Mouse (Mus musculus): Measurements from ENCODE around the gene Cd300ld5. TPM values are rescaled to one million over a fixed set of nuclear protein-coding genes. Genes with fewer than 3 reads are reported as not detected.

The Cd300ld5 gene
- 10 to 100 TPM in 1 of 2 experiments, 1 to 10 TPM in 1; 6.9 to 14.7 TPM for total RNA-seq (2023)

GRCm38 (mm10) chr11:115037669-115038068 is at the start of gene Cd300ld5:
Gene Cd300ld5 (minus strand): TSS chr11:115037769.

GRCm38 (mm10) chr11:115062077-115062476 is 24.5 kb upstream of the Cd300ld5 start, which contains the start of gene Cd300e:
Gene Cd300e (minus strand): TSS chr11:115062177.

GRCm38 (mm10) chr11:115048259-115048658 is 10.7 kb upstream of the Cd300ld5 start, which contains the start of gene Cd300ld3:
Gene Cd300ld3 (minus strand): TSS chr11:115048409.

GRCm38 (mm10) chr11:115026912-115027311 is 10.7 kb downstream of the Cd300ld5 start, which contains the start of gene Cd300ld4:
Gene Cd300ld4 (minus strand): TSS chr11:115027012.

GRCm38 (mm10) chr11:115016093-115016492 is 21.5 kb downstream of the Cd300ld5 start, which contains the start of gene Cd300ld2:
Gene Cd300ld2 (minus strand): TSS chr11:115016193.

DNA sequence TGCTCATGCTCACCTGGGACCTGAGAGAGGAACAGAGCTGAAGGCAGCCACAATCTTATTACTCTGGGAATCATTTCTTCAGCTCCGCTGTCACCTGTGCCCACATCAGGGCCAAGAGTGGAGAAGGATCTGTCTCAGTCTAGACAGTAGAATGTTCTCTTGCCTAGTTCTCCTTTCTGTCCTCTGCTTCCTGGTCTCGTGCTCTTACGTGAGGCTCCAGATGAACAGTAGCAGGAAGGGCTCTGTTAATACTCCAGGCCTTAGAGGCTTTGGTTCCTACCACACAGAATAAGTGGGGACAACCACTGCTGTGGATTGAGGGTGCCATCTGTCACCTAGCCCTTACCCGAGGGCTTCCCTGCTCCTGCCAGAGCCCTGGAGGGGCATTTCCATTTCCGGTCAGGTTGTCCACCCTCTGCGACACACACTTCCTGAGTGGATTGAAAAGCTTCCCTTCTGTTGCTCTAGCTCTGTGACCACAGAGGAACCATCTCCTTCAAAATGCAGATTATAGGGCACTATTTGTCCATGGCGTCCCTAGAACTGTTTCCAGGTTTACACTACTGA is 36.0 kb downstream of the Cd300ld5 start, which contains the start of gene Cd300c2:
Cd300c2 (minus strand) TSS at position 407 of the 567 bp plus-strand sequence.

DNA sequence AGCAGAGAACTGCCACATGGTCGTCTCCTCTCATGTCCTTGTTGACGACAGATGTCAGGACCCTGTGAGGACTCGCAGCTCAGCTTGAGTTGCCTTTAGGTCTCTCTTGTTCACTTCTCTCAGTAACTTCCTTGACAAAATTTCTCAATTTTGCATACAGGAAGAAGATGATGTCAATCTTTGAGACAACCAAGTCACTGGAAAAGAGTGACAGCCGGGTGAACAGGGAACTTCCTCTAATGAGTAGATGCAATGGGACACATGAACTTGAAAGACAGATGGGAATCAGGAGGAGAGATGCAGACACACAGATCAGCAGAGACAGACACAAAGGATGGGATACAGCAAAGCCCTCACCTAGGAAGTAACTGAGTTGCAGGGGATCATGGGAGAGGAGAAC is 47.8 kb downstream of the Cd300ld5 start, which contains the start of gene Cd300ld:
Cd300ld (minus strand) TSS at position 130 of the 400 bp plus-strand sequence.

Other genes starting within 250 kb of the Cd300ld5 start
- not detected for gene Btbd17, start 241.8 kb downstream of the Cd300ld5 start, total RNA-seq (2023)
- gene Gpr142, start 238.8 kb downstream of the Cd300ld5 start, total RNA-seq (2023): not detected
- 1 to 10 TPM; 1.6 to 2.2 TPM for gene Gprc5c, start 186.6 kb downstream of the Cd300ld5 start, total RNA-seq (2023)
- 10 to 100 TPM; 57.0 to 71.4 TPM for gene Cd300a, start 147.7 kb downstream of the Cd300ld5 start, total RNA-seq (2023)
- 100 to 1,000 TPM; 129 to 147 TPM for gene Cd300lb, start 103.4 kb downstream of the Cd300ld5 start, total RNA-seq (2023)
- gene Cd300c, start 68.6 kb downstream of the Cd300ld5 start, total RNA-seq (2023): 1 to 10 TPM; 1.0 to 1.2 TPM
- gene Cd300ld, start 47.8 kb downstream of the Cd300ld5 start, total RNA-seq (2023): 10 to 100 TPM; 86.6 to 92.0 TPM
- 10 to 100 TPM; 58.3 to 72.4 TPM for gene Cd300c2, start 35.9 kb downstream of the Cd300ld5 start, total RNA-seq (2023)
- not detected for gene Cd300ld2, start 21.6 kb downstream of the Cd300ld5 start, total RNA-seq (2023)
- gene Cd300ld4, start 10.8 kb downstream of the Cd300ld5 start, total RNA-seq (2023): not detected
- gene Cd300ld3, start 10.6 kb upstream of the Cd300ld5 start, total RNA-seq (2023): 10 to 100 TPM in 1 of 2 experiments, 1 to 10 TPM in 1; 6.3 to 15.5 TPM
- 1 to 10 TPM in 1 of 2 experiments, under 1 TPM in 1; 0.56 to 1.1 TPM for gene Cd300e, start 24.4 kb upstream of the Cd300ld5 start, total RNA-seq (2023)
- gene Rab37, start 53.7 kb upstream of the Cd300ld5 start, total RNA-seq (2023): 10 to 100 TPM; 11.1 to 13.9 TPM
- gene Cd300lf, start 96.2 kb upstream of the Cd300ld5 start, total RNA-seq (2023): 100 to 1,000 TPM; 171 to 198 TPM
- gene Slc9a3r1, start 125.6 kb upstream of the Cd300ld5 start, total RNA-seq (2023): 100 to 1,000 TPM; 153 to 167 TPM
- gene Tmem104, start 149.7 kb upstream of the Cd300ld5 start, total RNA-seq (2023): 10 to 100 TPM; 36.2 to 46.6 TPM
- 10 to 100 TPM; 16.2 to 21.2 TPM for gene Nat9, start 150.1 kb upstream of the Cd300ld5 start, total RNA-seq (2023)
- not detected for gene Grin2c, start 229.5 kb upstream of the Cd300ld5 start, total RNA-seq (2023)
- gene Fdxr, start 239.3 kb upstream of the Cd300ld5 start, total RNA-seq (2023): 10 to 100 TPM in 1 of 2 experiments, 1 to 10 TPM in 1; 6.9 to 10.0 TPM

Measured in neutrophil, adult 59 days (primary cell).